Mouse (Mus musculus) v-Abl transformed pro-B cells (cell line): ENCODE results near the gene Sept9.
"Not testable (repeated sequence)": the region's sequence is repeated elsewhere in the genome, so short reads cannot be mapped to it uniquely, and the experiment has no call there.

Experiments used
- in situ Hi-C, 2 experiments: fragments of 400-800 bp; cut with MboI; formaldehyde crosslinking; loops; one replicate each; pipeline ENCODE4 v1.15.1; 2025; ENCODE audit not compliant: unreplicated experiment in 2 of 2

Sept9 gene

GRCm38 (mm10) chr11:117332242-117333149, 133.0 kb downstream of the Sept9 start:
- in situ Hi-C loops, result loop anchor here in 1 of 2 experiments (10.0 kb wide), 1 partner anchor 718 kb away; no protein-coding TSS in a partner anchor

- in situ Hi-C loops, result loop anchor here in 1 of 2 experiments (10.0 kb wide), 1 partner anchor 718 kb away; no protein-coding TSS in a partner anchor
Observed at GRCm38 (mm10) chr11:117333150-117333715, 133.8 kb downstream of the Sept9 start.

GRCm38 (mm10) chr11:117334101-117334500, 134.6 kb downstream of the Sept9 start:
- in situ Hi-C loops, result loop anchor here in 1 of 2 experiments (10.0 kb wide), 1 partner anchor 719 kb away; no protein-coding TSS in a partner anchor

DNA sequence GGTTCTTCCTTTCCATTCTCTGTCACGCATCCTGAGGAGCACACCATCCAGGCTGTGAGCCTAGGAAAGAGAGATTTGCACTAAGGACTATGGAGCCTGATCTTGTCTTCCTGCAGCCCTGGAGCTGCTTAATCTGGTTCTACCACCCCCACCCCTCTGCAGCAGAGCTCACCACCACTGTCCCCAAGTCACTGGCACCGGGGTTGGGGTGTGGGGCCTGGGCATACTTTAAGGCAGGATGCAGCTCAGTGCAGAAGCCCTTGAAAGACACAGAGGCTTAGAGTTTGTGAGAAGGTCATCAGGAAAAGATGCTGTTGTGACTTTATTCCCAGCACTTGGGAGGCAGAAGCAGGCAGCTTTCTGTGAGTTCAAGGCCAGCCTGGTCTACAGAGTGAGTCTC, 135.7 kb downstream of the Sept9 start:
- in situ Hi-C loops, result loop anchor here in 1 of 2 experiments (10.0 kb wide), 1 partner anchor 720 kb away; no protein-coding TSS in a partner anchor

DNA sequence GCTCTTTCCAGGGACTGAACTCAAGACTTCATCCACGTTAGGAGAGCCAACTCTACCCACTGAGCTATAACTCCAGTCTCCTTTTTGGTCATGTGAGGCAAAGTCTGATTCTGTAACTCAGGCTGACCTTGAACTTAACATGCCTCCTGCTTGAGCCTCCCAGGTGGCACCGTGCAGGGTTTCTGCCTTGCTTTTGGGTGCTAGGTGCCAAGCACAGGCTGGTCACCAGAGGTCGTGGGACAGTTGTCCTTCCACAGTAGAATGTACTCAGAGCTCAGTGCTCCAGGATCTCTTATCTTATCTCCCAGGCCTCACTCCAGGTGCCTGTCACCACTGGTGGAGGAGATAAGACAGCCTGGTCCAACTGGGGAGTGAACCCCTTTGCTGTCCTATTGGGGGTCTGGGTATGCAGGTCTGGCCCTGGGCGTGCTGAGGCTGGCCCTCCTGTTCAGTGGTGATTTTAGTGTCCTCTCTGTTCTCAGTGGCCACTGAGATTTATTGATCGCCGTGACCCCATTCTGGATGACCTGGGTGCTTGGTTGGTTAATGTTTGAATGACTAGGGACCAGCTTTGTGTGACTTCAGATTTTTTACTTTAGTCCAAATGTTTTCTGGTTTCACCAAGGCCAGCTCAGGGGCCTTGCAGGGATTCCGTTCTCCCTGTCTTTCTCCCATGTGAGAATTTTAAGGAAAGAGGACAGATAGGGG, 136.8 kb downstream of the Sept9 start:
- in situ Hi-C loops, result loop anchor here in 1 of 2 experiments (10.0 kb wide), 1 partner anchor 721 kb away; no protein-coding TSS in a partner anchor

DNA sequence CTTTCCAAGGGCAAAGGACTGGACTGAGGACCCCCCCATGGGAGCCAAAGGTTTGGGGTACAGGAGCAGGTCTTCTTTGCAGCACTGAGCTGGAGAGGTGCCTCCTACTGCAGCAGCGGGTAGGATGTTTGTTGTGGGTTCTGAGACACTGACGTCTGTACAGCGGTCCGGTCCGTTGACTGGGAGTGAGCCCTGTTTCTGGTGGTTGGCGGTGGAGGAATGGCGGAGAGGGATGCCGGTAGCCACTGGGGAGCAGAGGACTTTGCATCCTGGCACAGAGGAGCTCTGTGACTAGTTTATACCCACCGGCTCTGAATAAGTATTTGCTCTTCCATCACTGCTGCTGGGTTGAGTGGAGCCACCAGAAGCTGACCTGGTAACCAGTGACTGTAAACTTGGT, 138.3 kb downstream of the Sept9 start:
- in situ Hi-C loops, result loop anchor here in 1 of 2 experiments (10.0 kb wide), 1 partner anchor 723 kb away; no protein-coding TSS in a partner anchor

DNA sequence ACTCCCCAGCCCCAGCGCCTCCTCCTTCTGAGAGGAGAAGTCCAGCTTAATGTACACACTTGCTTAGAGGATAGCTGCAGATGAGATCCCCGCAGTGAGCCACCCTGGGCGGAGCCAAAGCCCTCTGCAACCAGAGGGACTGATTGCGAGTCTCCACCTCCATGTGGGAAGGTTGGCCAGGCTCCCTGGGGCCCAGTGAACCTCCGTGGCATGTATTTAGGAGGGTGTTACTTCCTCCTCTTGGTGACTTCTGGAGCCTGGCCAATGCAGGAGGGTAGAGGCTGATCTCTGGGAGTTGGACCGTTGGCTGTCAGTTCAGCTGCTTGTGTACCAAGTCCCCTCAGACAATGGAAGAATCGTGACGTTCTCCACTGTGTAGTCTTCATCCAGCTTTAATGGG, 139.0 kb downstream of the Sept9 start:
- in situ Hi-C loops, result loop anchor here in 1 of 2 experiments (10.0 kb wide), 1 partner anchor 724 kb away; no protein-coding TSS in a partner anchor

DNA sequence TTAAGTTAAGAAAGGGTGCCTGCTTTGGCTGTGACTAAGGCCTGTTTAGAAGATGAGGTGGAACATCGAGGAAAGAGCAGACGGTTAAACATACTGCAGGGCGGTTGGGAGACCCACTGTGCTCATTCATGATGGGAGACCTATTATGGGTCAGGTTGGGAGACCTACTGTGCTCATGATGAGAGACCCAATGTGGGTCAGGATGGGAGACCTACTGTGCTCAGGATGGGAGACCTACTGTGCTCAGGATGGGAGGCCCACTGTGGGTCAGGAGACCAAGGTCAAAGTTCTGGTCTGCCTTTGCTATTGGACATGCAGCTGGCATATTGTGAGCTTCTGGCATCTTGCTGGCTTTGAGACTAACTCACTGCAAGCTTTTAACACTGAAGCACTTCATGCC, 139.6 kb downstream of the Sept9 start:
- in situ Hi-C loops, result loop anchor here in 1 of 2 experiments (10.0 kb wide), 1 partner anchor 724 kb away; no protein-coding TSS in a partner anchor

- in situ Hi-C loops, result no loop called here
Observed at GRCm38 (mm10) chr11:117341218-117341617, 141.8 kb downstream of the Sept9 start.

DNA sequence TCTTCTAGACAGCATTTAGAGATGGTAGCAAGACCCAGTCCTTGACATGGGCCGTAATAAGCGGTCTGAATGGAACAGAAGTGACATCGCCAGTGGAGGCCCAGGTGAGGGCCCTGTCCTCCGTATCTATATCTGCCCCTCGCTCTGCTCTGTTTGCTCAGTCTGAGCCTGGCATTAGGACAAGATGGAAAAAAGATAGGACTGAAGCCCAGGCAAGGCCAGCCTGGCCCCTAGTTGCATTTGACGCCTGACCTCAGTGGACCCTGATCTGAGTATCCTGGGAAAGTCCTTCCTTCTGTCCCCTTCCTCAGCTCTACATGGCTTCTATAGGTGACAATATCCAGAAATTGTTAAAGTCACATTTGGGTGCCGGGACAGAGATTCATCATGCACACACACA, 142.6 kb downstream of the Sept9 start:
- in situ Hi-C loops, result no loop called here

DNA sequence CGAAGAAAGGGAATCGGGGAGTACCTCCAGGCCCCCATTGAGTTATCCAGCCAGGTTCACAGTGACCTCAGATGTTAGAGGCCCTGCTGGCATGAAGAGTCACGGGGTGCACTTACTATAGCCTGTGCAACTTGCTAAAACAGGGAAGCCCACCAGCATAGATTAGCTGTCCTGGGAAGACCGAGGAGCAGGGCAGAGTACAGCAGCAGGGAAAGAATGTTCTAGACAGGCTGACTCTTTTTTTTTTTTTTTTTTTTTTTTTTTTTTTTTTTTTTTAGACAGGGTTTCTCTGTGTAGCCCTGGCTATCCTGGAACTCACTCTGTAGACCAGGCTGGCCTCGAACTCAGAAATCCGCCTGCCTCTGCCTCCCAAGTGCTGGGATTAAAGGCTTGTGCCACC, 143.0 kb downstream of the Sept9 start:
- in situ Hi-C loops, result not testable (repeated sequence)

DNA sequence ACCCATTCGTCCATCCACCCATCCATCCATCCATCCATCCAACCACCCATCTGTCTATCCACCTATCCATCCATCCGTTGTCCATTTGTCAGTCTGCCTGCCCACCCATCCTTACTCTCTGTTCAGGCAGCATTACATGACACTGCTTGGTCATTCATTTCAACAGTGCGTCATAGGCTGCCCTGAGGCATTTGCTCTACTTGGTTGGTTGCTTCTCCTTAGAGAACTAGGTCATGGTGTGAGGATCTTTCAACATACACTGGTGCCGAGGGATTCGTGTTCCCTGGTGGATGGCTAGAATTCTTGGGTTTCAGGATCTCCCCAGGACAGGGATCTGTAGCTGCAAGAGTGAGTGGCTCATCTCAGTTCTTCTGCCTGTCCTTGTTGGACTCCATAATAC, 144.3 kb downstream of the Sept9 start:
- in situ Hi-C loops, result no loop called here

DNA sequence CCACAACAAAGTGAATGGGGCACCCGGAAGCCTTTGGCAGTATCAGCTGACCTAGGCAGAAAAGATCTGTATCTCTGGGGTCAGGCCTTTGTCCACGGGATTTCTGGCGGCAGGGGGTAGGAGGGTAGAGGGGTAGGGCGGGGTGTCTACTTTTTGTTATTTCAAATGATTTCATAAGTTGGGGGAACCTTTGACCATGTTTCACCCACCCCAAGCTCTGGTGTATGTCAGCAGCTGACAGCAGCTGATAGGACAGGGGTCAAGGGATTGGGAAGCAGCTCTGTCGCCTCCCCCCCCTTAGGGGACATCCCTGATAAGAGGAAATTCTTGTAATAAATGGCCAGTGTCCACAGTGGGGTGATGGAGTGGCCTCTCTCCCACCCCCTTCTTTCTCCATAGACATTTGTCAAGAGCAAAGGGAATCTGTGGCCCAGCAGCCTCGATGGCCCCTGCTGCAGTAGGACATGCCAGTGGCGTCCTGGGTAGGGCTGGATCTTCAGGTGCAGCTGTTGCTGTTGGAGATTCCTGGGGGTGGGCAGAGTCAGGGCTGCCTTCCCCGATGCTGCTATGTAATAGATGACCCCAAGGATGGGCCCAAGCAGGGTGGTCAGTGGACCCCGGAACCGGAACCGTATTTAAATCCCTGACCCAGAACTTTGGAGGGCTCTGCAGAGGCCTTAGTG, 145.0 kb downstream of the Sept9 start:
- in situ Hi-C loops, result no loop called here

DNA sequence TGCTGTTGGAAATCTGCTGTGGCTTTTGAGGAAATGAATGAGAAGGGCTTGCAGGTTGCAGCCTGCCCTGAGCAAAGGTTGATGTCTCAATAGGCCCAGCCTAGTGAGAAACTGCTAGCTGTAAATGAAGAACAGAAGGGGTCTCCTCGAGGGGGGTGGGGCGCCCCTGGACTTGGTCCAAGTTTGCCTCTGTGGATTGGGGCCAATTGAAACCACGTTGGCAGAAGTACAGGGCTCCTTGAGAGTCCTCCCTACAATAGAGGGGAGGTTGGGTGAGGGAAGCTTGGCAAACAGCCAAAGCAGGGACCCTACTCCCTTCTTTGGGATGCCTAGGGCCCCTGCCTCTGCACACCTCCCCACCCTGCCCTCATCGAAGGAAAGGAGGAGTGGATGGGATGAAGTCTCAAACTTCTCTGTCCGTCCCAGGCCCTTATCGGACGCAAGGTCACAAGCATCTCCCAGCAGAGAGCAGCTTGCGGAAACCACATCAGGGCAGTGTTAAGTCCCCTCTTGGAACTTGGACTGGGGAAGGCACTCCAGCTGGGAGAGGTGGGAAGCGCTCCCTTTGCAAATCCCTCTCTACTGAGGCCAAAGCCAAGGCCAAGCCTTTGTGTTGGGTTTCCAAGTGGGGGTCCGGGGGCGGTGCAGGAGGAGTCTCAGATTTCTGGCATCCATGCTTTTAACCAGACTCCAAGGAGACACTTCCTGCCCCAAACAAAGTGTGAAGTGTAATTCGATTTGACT, 145.7 kb downstream of the Sept9 start:
- in situ Hi-C loops, result no loop called here

DNA sequence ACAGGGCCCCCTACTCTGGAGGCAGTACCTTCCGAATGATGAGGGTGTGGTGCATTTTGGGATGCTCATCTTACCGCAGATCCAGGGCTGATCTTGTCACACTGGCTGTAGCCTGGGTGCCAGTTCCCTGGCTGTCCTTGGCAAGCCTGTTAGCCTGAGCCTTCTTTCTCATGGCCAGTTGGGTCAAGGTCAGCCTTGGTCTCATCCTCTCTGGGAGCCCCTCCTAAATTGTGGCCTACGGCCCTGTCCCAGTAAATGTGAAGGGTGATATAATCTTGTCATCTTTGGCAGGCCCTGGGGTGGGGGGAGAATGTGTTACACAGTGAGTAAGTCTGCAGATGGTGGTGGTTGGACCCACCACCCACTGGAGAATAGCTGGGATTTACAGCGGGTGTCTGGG, 147.8 kb downstream of the Sept9 start:
- in situ Hi-C loops, result no loop called here

DNA sequence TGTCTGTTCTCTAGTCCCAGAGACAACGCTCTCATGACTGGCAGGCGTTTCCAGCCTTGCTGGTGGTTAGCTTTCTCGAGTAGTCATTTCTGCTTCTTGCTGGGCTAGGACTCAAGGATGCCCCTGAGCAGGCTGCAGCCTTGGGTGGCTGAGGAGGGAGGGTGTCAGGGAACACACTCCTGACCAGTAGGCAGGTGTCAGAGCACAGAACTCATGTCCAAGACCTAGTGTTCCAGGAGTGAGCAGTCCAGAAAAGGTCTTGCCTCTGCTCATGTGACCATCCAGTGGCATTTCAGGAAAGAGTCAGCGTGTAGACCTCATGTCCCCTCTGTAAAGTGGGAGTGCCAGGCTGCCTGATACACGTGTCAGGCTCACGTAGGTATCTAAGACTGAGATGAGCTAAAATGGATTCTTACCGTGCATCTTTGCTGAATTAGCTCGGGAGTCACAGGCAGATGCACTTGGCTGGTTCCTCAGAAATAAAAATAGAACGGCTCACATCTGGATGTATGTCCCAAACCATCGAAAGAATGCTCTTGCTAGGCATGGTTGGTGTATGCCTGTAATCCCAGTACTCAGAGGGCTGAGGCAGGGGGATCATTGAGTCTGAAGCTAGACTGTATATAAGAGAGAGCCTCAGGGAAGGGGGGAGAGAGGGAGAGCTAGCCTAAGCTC, 149.1 kb downstream of the Sept9 start:
- in situ Hi-C loops, result no loop called here

DNA sequence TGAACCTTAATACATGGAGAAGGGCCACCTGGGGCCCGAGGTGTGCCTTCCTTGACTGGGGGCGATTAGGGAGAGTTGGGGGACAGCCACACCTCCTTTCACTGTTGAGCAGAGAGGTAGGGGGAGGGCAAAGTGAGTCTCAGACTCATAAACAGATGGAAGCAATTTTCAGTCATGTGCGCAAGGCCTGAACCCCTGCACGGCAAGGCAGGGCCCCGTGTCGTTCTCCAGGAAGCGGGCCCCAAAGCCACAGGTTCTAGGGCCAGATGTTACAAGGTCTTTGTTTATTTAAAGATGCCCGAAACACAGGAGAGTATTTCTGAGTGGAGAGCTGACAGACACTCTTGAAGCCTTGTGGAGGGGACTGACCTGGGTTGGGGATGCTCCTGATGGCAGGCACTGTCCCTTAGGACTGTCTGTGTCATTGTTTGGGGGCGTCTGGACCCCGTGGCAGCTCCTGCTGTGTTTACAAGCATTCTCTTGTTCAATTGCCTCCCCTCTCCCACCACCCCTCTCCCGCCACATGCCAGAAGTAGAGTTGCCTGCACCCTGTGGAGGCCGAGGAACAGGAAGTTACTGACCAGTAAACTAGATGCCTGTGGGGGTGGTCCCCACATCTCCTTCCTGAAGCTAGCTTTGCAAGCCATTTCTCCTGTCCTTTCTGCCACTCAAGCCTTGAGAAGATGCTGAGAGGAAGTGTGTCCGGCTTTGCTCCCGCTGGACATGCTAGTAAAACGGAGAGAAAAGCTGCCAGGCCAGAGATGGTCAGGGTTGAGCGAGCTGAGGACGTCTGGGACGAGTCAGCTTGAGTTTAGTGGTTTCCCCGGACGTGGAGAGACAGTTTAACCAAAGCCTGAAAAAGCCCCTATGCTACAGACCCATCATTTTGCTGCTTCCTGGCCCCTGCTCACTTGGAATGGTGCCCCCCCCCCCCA, 150.2 kb downstream of the Sept9 start:
- in situ Hi-C loops, result loop anchor here in 1 of 2 experiments (25.0 kb wide), 1 partner anchor 462 kb away; no protein-coding TSS in a partner anchor
